Mouse (Mus musculus): Measurements from ENCODE around the gene Sez6l2. TPM values are rescaled to one million over a fixed set of nuclear protein-coding genes. Genes with fewer than 3 reads are reported as not detected.

Gene Sez6l2
- polyA plus RNA-seq, 1 experiment: 2.0 TPM

DNA sequence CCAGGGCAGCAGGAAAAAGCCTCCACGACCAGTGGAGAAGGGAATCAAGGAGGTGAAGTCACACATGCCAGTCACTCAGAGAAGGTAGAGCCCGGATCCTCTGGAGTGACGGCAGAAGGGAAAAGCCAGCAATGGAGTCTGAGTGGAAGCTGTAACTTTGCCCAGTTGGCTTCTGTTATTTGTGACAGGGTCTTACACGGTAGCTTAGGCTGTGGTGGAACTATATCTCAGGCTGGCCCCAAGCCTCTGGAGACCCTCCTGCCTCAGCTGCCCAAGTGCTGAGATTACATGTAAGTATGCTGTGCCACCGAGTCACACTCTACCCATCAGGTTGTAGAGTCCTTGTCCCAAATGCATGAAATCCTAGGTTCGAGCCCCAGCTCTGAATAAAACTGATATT lies 63.0 kb downstream of the Sez6l2 start:
- TF ChIP-seq GATA1 (IDR thresholded peaks at IDR 0.05; ENCODE audit: borderline replicate concordance, low read length) (no peak), FLI1 (IDR thresholded peaks at IDR 0.05; ENCODE audit: low read length) (no peak)
- Histone ChIP-seq H3K27me3 (replicated peaks) (no peaks in the 10 kb centered on the region), H3K4me1 (peaks cover 86% of the 10 kb centered on the region), H3K36me3 (replicated peaks; ENCODE audit: low read length) (peaks cover 54% of the 10 kb centered on the region), H3K4me3 (replicated peaks) (peak overlapping the region; percentile 96), H3K9me3 (no peaks in the 10 kb centered on the region)

- H3K27me3 ChIP-seq (replicated peaks): no peaks in the 10 kb centered on the region
- TF ChIP-seq GATA1 (IDR thresholded peaks at IDR 0.05; ENCODE audit: borderline replicate concordance, low read length): no peak
- no peak for TF ChIP-seq FLI1 (IDR thresholded peaks at IDR 0.05; ENCODE audit: low read length)
- peak within 1 kb of the TSS; percentile 96 for H3K4me3 ChIP-seq (replicated peaks)
- peaks cover 53% of the 10 kb centered on the region for H3K36me3 ChIP-seq (replicated peaks; ENCODE audit: low read length)
- H3K9me3 ChIP-seq: no peaks in the 10 kb centered on the region
- H3K4me1 ChIP-seq: peaks cover 85% of the 10 kb centered on the region
Observed at GRCm38 (mm10) chr7:127014320-127014719, 64.0 kb downstream of the Sez6l2 start, which contains the start of gene Mvp. TSS of gene Mvp (minus strand) at chr7:127014621.

DNA sequence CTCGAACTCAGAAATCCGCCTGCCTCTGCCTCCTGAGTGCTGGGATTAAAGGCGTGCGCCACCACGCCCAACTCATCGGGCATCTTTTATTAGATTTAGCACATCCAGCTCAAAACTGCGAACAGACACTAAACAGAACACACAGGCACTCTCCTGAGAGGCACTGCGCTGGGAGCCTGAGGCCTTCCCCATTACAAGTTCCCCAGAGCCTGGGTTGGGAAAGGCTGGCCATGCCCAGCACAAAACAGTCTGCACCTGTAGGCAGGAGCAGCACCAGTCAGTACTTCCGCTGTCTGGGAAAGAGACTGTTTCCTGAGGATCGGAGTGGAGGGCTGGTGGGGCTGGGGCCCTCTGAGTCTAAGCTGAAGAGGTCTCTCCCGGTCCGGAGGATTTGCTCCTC lies 64.6 kb downstream of the Sez6l2 start:
- Histone ChIP-seq H3K9me3 (no peaks in the 10 kb centered on the region), H3K36me3 (replicated peaks; ENCODE audit: low read length) (peaks cover 50% of the 10 kb centered on the region), H3K4me3 (replicated peaks) (peak overlapping the region; percentile 96), H3K4me1 (peaks cover 79% of the 10 kb centered on the region), H3K27me3 (replicated peaks) (no peaks in the 10 kb centered on the region)
- TF ChIP-seq GATA1 (IDR thresholded peaks at IDR 0.05; ENCODE audit: borderline replicate concordance, low read length) (no peak), FLI1 (IDR thresholded peaks at IDR 0.05; ENCODE audit: low read length) (no peak)

- peaks cover 79% of the 10 kb centered on the region for H3K4me1 ChIP-seq
- H3K9me3 ChIP-seq: no peaks in the 10 kb centered on the region
- no peaks in the 10 kb centered on the region for H3K27me3 ChIP-seq (replicated peaks)
- no peak for TF ChIP-seq GATA1 (IDR thresholded peaks at IDR 0.05; ENCODE audit: borderline replicate concordance, low read length)
- TF ChIP-seq FLI1 (IDR thresholded peaks at IDR 0.05; ENCODE audit: low read length): no peak
- H3K36me3 ChIP-seq (replicated peaks; ENCODE audit: low read length): peaks cover 46% of the 10 kb centered on the region
- peak overlapping the region; percentile 96 for H3K4me3 ChIP-seq (replicated peaks)
Observed at GRCm38 (mm10) chr7:127016081-127016480, 65.7 kb downstream of the Sez6l2 start.

GRCm38 (mm10) chr7:127016481-127016485 lies 65.9 kb downstream of the Sez6l2 start, which contains the start of gene Pagr1b:
TSS of gene Pagr1b (minus strand) at chr7:127016484.
- peaks cover 45% of the 10 kb centered on the region for H3K36me3 ChIP-seq (replicated peaks; ENCODE audit: low read length)
- H3K4me3 ChIP-seq (replicated peaks): peak within 1 kb of the TSS; percentile 96
- no peaks in the 10 kb centered on the region for H3K27me3 ChIP-seq (replicated peaks)
- no peak for TF ChIP-seq GATA1 (IDR thresholded peaks at IDR 0.05; ENCODE audit: borderline replicate concordance, low read length)
- TF ChIP-seq FLI1 (IDR thresholded peaks at IDR 0.05; ENCODE audit: low read length): no peak
- no peaks in the 10 kb centered on the region for H3K9me3 ChIP-seq
- peaks cover 79% of the 10 kb centered on the region for H3K4me1 ChIP-seq

GRCm38 (mm10) chr7:127016486-127016938 lies 66.1 kb downstream of the Sez6l2 start:
- peak overlapping the region; percentile 96 for H3K4me3 ChIP-seq (replicated peaks)
- H3K27me3 ChIP-seq (replicated peaks): no peaks in the 10 kb centered on the region
- H3K4me1 ChIP-seq: peaks cover 79% of the 10 kb centered on the region
- H3K36me3 ChIP-seq (replicated peaks; ENCODE audit: low read length): peaks cover 45% of the 10 kb centered on the region
- no peaks in the 10 kb centered on the region for H3K9me3 ChIP-seq
- peak; percentile 41; the same call in 1 of the 2 replicates for TF ChIP-seq FLI1 (IDR thresholded peaks at IDR 0.05; ENCODE audit: low read length)
- no peak for TF ChIP-seq GATA1 (IDR thresholded peaks at IDR 0.05; ENCODE audit: borderline replicate concordance, low read length)

GRCm38 (mm10) chr7:127016971-127017949 lies 66.9 kb downstream of the Sez6l2 start, which contains the start of gene Pagr1a:
TSS of gene Pagr1a (minus strand) at chr7:127017352.
- TF ChIP-seq GATA1 (IDR thresholded peaks at IDR 0.05; ENCODE audit: borderline replicate concordance, low read length): no peak
- TF ChIP-seq FLI1 (IDR thresholded peaks at IDR 0.05; ENCODE audit: low read length): no peak; the same call in 1 of the 2 replicates
- Histone ChIP-seq H3K9me3 (no peaks in the 10 kb centered on the region), H3K27me3 (replicated peaks) (no peaks in the 10 kb centered on the region), H3K36me3 (replicated peaks; ENCODE audit: low read length) (peaks cover 46% of the 10 kb centered on the region), H3K4me1 (peaks cover 79% of the 10 kb centered on the region), H3K4me3 (replicated peaks) (peak within 1 kb of the TSS; percentile 96)

GRCm38 (mm10) chr7:127017950-127018345 lies 67.6 kb downstream of the Sez6l2 start:
- TF ChIP-seq FLI1 (IDR thresholded peaks at IDR 0.05; ENCODE audit: low read length) (no peak), GATA1 (IDR thresholded peaks at IDR 0.05; ENCODE audit: borderline replicate concordance, low read length) (no peak)
- peaks cover 46% of the 10 kb centered on the region for H3K36me3 ChIP-seq (replicated peaks; ENCODE audit: low read length)
- H3K4me3 ChIP-seq (replicated peaks): no peak overlapping the region
- no peaks in the 10 kb centered on the region for H3K9me3 ChIP-seq
- no peaks in the 10 kb centered on the region for H3K27me3 ChIP-seq (replicated peaks)
- peaks cover 79% of the 10 kb centered on the region for H3K4me1 ChIP-seq

DNA sequence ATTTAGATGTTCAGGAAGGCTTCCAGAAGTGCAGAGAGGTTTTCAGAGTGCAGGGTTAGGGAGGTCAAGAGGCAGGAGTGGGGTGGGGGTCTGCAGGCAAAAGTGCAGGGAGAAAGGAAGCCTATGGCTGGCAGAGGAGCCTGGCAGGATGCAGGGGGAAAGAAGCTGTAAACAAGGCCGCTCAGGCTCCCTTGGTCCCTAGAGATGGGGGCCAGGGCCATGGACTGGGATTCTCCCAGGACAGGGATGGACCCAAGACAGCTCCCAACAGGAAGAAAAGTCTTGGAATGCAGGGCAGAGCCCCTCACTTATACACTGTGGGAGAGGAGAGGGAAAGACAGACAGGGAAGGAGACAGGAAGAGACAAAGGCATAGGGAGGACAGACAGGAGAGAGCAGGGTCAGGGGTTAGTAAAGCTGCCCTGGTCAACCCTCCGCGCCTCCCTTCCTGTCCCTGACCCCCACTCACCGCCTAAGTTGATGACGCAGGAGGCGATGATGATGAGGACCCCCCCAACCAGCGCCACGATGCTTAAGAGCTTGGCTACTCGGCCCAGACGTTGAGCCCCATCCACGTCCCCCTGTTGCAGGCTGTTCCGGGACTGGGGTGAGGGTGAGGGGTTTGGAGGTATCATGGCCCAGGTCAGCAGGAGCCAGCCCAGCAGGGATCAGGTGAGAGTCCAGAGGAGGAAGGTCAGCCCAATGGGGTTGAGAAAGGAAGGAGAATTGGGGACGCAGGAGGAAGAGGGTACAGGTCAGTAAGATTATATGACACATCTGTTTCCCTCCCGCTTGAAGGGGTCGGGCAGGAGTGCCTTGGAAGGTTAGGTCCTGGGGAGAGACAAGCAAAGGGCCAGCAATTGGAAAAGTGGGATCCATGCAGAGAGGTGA lies 68.3 kb downstream of the Sez6l2 start:
- Histone ChIP-seq H3K36me3 (replicated peaks; ENCODE audit: low read length) (peaks cover 46% of the 10 kb centered on the region), H3K27me3 (replicated peaks) (no peaks in the 10 kb centered on the region), H3K4me1 (peaks cover 79% of the 10 kb centered on the region), H3K4me3 (replicated peaks) (no peak overlapping the region), H3K9me3 (no peaks in the 10 kb centered on the region)
- TF ChIP-seq FLI1 (IDR thresholded peaks at IDR 0.05; ENCODE audit: low read length) (no peak), GATA1 (IDR thresholded peaks at IDR 0.05; ENCODE audit: borderline replicate concordance, low read length) (no peak)

Measured in megakaryocyte, embryonic 14.5 days (primary cell).